Mouse (Mus musculus) left cerebral cortex, adult 8-10 months (tissue): ENCODE measurements at regions not wholly inside any gene's neighbourhood (a gene's known extent, or its start where the extent isn't known, plus 50 kb on each side); places are given as distances from the start of the nearest gene placed in this dataset.

Experiments used
- DNase-seq, 2 experiments: peaks; one replicate each; pipeline ENCODE4 v3.0.0; 2022; ENCODE audit warnings: low spot score in 2 of 2

DNA sequence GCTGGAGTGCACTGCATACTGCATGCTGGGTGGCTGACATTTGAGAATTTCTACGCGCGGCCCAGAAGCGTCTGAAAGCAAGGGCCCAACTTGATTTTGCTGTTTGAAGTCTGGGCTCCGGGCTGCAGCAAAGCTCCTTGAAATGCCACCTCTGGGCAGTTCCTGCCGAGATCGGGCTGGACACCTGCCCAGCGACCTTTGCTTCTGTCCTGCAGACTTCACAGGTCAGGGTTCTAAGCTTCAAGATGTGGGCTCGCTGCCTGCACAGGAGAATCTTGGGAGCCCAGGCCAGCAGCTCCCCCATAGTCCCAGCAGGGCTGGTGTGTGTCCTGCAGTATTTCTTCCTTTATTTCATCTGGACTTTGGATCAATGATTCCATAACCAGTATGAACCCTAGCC is 57.1 kb upstream of the A230072I06Rik start:
- no peak for DNase-seq

DNA sequence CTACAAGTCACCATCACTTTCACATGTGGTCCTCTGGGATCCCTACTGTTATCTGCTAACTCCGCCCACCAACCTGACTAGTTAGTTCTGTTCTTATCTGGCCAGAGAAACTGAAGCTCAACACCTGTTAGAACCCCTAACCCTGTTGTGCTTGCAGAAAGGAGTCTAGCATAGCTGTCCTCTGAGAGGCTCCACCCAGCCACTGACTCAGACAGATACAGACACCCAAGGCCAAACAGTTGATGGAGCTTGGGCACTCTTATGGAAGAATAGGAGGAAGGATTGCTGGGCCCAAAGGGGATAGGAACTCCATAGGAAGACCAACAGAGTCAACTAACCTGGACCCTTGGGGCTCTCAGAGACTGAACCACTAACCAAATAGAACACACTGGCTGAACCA is 55.2 kb upstream of the A230072I06Rik start:
- DNase-seq = no peak
